Mouse (Mus musculus) cerebellum, adult 11-12 months (tissue): ENCODE measurements around the gene Gm21477.
"Not testable (repeated sequence)": the region's sequence is repeated elsewhere in the genome, so short reads cannot be mapped to it uniquely, and the experiment has no call there.

Source experiments
- DNase-seq: peaks from one replicate; pipeline ENCODE4 v3.0.0; 2022

The Gm21477 gene

GRCm38 (mm10) chrY:87116521-87116920 lies at the start of gene Gm21477:
Gm21477 (plus strand) TSS chrY:87116821.
- not testable (repeated sequence) for DNase-seq
